Mouse (Mus musculus) left cerebral cortex, adult 2 months (tissue): ENCODE results near the gene Ankrd13a. TPM values are rescaled to one million over a fixed set of nuclear protein-coding genes. Genes with fewer than 3 reads are reported as not detected.

Source experiments
- DNase-seq, 2 experiments: peaks; one replicate each; pipeline ENCODE4 v3.0.0; 2021 to 2022; ENCODE audit warnings: low spot score in 2 of 2, mixed read lengths in 1 of 2; ENCODE audit errors: extremely low spot score in 1 of 2
- H3K27ac ChIP-seq: fragments of 200-600 bp; 2 replicates; pipeline ENCODE4 v1.8.1; 2022
- H3K4me3 ChIP-seq: fragments of 200-600 bp; 2 replicates; pipeline ENCODE4 v1.8.1; 2022
- CTCF ChIP-seq: fragments of 200-600 bp; IDR thresholded peaks from 2 replicates; pipeline ENCODE4 v1.8.1; 2022; ENCODE audit warnings: antibody characterized with exemption, mild to moderate bottlenecking, moderate library complexity
- intact Hi-C: fragments of 180-260 bp; cut with DNase I; formaldehyde crosslinking; loops from one replicate; pipeline ENCODE4 v1.15.1; 2025
- total RNA-seq, 2 experiments: library from RNA; stranded (reverse); gene quantifications; 2 replicates each; pipeline ENCODE4 v1.2.3; 2021

Ankrd13a gene
- total RNA-seq, 2 experiments from 2014 or later: 31.0 to 38.8 TPM

DNA sequence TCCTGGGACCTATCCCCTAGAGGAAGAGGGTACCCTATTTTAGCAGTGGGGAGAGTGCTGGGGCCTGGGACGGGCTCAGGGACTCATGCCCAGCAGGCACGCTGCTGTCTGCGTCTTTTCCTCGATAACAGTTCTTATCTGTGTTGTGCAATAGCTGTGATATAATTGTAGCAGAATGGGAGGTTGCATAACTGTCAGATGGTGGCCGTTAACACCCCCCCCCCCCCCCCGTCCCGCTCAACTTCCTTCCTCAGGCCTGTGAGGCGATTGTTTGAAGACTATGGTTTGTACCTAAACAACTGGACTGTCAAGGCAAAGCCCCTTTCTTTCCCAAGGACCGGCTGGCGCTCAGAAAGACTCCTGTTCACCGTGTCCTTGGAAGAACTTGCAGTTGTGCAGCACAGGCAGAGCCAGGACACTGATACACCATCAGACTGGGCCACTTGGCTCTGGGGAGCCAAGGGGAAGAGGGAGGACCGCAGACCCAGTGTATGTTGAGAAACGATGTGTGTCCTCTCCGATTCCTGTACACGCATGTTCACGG lies 10.2 kb downstream of the Ankrd13a start:
- intact Hi-C loops: no loop called here
- TF ChIP-seq CTCF: no peak
- Histone ChIP-seq H3K27ac (0 out of 2 replicates have a peak overlapping the region, but pooled peaks have one; percentile 38), H3K4me3 (no peak overlapping the region)
- DNase-seq: no peak

DNA sequence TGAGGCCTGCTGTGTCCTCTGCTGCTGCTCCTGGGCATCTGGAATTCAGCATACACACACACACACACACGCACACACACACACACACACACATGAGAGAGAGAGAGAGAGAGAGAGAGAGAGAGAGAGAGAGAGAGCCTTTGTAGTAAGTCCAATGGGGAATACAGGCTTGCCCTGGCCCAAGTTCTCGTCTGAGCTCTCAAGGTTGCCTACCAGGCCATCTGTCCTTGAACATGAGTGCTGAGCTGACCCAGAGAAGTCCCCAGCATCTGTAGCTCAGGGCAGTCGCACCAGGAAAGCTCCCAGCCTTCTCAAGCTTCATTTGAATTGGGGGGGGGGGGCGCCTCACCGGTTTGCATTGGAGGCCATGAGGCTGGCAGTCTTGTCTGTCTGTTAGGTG lies 10.7 kb downstream of the Ankrd13a start:
- intact Hi-C loops: no loop called here
- no peak overlapping the region; the same call in 1 of the 2 replicates for H3K27ac ChIP-seq
- H3K4me3 ChIP-seq: no peak overlapping the region
- TF ChIP-seq CTCF: no peak
- no peak for DNase-seq

DNA sequence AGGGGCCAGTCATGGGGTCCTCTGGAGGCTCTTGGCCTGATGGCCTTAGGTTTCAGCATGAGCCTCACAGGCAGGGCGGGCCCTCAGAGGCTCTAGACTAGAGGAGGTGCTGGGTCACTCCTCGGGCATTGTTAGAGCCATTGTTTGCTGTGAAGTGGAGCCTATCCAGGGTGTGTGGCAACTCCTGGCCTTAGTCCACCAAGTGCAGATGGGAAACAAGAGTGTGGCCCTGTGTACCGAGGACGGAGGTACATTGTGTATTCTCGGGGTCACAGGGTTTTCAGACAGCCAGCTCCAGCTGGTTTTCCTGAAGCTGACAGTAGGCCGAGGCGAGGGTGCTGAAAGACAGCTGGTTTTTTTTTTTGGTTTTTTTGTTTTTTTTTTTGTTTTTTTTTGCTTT lies 18.8 kb downstream of the Ankrd13a start:
- intact Hi-C loops: no loop called here
- no peak overlapping the region for H3K4me3 ChIP-seq
- H3K27ac ChIP-seq: peak overlapping the region; percentile 47
- no peak for TF ChIP-seq CTCF
- DNase-seq: no peak

DNA sequence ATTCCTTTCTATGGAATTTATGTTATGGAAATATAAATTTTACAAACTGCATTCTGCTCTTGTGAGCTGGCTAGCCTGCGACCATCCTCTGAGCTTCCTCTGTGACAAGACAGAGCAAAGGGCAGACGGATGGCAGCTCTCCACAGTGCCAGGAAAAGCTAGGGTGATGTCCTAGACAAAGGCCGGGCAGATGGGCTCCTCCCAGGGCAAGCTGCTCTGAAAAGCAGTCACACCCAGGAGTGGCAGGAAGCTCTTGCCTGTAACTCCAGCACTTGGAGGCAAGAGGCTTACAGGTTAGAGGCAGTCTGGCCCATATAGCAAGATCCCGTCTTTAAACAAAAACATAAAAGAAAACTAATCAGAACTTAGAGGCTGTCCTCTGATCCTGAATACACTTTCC lies 20.1 kb downstream of the Ankrd13a start:
- peak overlapping the region; percentile 28; the same call in 1 of the 2 replicates for H3K27ac ChIP-seq
- DNase-seq: no peak
- intact Hi-C loops: no loop called here
- no peak overlapping the region for H3K4me3 ChIP-seq
- no peak for TF ChIP-seq CTCF

DNA sequence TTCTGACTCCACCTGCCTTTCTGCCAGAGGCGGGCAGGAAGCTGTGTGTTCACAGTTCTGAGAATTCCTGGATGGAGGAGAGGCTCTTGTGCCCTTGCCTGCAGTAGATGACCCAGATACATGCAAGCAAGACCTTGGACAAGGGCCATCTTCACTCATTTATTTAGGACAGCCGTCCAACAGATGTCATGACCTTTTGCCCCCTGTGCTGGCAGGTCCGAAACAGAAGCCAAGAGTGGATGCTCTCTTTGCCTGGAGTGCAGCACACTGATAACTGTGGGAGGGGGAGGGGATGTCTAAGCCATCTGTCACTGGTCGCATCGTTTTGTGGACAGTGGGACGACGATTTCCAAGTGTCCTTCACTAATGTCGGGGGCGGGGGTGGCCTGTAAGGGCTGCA lies 20.8 kb downstream of the Ankrd13a start:
- intact Hi-C loops: no loop called here
- no peak overlapping the region for H3K4me3 ChIP-seq
- no peak for TF ChIP-seq CTCF
- DNase-seq: no peak
- H3K27ac ChIP-seq: no peak overlapping the region; the same call in 1 of the 2 replicates

DNA sequence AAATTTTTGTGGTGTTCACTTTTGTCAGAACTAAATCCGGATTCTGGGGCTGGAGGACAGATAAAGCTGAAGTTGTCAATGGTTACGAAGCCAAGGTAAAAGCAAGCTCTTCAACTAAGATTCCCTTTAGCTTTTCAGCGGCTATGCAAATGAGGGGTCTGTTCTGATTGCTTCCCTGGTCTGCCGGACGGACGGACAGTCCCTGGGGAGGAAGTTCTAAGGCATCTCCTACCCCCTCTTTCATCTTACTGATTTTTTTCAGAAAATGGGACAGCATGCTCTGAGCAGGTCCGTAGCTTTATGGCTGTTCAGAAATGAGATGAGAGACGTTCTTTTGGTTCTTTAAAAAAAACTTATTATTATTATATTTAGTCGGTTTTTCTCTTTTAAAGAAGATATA lies 21.2 kb downstream of the Ankrd13a start:
- TF ChIP-seq CTCF: no peak
- intact Hi-C loops: no loop called here
- Histone ChIP-seq H3K4me3 (no peak overlapping the region), H3K27ac (no peak overlapping the region)
- no peak for DNase-seq

DNA sequence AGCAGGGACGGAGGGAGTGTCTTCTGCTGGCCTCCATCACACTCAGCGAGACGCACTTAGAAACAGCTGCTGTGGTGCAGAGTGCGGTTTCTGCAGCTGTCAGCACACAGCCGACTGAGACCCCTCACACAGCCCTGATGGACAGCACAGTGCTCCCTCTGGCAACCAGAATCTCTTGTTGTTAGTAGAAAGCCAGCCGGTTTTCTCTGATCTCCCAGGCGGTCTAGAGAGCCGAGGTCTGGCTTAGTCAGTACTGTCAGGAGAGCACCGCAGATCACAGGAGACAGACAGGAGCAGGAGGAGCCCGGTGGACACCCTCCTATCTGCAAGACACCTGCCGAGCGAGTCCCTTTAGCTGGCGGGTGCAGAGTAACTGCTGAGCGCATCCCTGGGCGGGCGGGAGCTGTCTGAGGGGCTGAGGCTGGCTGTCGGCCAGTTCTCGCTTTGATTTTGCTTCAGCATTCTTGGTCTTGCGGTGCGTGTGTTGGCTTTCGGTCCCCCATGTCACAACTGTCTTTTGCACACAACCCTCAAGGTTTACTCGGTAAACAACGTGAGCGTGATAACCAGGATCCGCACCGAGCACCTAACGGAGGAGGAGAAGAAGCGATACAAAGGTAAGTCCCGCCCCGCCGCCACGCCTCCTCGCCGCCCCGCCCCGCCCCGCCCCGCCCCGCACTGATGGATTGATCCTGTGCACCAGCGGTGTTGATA lies 22.0 kb downstream of the Ankrd13a start:
- Histone ChIP-seq H3K4me3 (peak overlapping the region; percentile 39), H3K27ac (peak overlapping the region; percentile 36; the same call in 1 of the 2 replicates)
- intact Hi-C loops: no loop called here
- TF ChIP-seq CTCF: no peak
- DNase-seq: peak in 1 of 2 experiments; percentile 28

DNA sequence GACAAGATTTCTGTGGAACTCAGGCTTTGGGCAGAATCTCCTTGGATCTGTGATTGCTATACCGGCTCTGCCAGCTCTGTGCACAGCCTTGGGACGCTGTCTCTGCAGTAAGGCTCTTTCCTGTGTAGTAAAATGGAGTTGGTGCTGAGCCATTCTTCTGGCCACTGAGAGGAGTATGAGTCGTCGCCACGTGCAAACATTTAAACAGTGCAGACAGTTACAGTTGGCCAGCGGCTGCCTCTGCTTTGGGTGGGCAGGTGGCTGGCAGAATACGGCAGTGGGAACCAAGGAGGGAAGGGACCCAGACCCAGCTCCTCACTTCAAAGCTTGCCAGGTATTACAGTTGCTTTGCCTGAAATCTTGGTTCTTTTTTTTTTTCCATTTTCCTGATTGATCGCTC lies 22.8 kb downstream of the Ankrd13a start:
- Histone ChIP-seq H3K27ac (no peak overlapping the region), H3K4me3 (no peak overlapping the region)
- TF ChIP-seq CTCF: no peak
- intact Hi-C loops: no loop called here
- no peak for DNase-seq

DNA sequence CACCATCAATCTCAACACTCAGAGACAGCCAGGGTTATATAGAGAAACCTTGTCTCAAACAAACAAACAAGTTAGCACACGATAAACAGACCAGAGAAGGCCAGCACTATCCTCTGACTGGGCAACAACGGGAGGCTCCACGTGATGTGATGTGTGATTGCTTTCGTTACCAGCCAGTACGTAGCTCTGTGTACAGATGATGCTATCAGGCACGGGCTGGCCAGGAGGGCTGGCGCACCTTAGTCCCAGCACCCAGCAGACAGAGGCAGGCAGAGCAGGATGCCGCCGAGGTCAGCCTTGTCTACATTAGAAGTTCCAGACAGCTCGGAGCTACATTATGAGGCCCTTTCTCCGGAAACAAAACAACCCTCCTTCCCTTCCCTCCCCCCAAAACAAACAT lies 25.4 kb downstream of the Ankrd13a start:
- H3K4me3 ChIP-seq: no peak overlapping the region
- intact Hi-C loops: no loop called here
- DNase-seq: no peak
- H3K27ac ChIP-seq: no peak overlapping the region
- no peak for TF ChIP-seq CTCF

DNA sequence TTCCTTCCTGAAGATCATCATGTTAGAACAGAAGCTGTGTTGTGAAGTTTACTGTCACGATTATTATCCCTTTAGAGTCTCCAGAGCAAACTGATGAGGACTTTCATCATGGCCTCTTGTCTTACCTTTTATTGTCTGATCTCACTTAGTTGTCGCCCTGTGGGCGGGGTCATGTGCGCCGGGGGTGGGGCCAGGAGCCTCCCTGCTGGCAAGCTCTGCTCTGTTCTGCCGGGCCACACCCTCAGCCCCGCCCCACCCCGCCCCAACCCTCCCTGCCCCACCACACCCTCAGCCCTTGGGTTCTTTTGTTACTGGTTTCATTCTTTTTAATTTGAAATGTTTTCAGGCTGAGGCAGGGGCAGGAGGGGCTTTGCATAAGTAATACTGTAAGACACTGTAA lies 26.6 kb downstream of the Ankrd13a start:
- H3K4me3 ChIP-seq: no peak overlapping the region
- TF ChIP-seq CTCF: no peak
- no peak for DNase-seq
- intact Hi-C loops: no loop called here
- H3K27ac ChIP-seq: no peak overlapping the region

DNA sequence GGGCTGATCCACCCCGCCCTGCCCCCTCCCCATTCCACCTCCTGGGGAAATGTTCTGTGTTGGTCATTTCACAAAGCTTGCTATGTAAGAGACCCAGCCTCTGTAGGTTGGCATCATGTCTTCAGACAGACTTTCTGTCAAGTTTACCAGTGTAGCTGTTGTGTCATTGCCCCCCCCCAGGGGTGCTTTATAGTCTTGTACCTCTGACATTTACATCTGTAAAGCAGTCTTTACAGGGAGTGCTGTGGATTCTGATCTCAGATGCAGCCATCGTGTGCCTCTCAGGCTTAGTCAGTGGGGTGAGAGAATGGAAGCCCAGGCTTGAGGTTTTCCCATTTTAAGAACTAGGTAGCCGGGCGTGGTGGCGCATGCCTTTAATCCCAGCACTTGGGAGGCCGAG lies 27.4 kb downstream of the Ankrd13a start:
- no peak overlapping the region for H3K4me3 ChIP-seq
- H3K27ac ChIP-seq: no peak overlapping the region
- intact Hi-C loops: no loop called here
- no peak for DNase-seq
- no peak for TF ChIP-seq CTCF

DNA sequence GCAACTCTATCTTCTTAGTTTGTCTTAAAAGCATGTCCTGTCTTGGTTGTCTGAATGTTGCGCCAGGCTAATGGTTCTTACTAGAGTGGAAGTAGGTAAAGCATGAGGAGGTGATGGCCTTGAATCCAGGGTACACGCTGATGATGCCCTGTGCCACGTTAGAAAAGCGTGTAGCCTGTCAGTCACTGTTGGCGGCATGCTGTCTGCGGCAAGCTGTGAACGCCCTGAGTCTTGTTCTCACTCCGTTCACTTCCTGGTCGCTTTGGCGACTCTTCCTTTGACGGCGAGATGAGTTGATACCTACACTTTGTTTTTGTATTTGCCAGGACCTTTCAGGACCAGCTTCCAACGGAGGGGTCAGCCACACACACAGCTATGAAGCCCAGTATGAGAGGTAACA lies 28.8 kb downstream of the Ankrd13a start:
- intact Hi-C loops: no loop called here
- no peak for DNase-seq
- no peak for TF ChIP-seq CTCF

DNA sequence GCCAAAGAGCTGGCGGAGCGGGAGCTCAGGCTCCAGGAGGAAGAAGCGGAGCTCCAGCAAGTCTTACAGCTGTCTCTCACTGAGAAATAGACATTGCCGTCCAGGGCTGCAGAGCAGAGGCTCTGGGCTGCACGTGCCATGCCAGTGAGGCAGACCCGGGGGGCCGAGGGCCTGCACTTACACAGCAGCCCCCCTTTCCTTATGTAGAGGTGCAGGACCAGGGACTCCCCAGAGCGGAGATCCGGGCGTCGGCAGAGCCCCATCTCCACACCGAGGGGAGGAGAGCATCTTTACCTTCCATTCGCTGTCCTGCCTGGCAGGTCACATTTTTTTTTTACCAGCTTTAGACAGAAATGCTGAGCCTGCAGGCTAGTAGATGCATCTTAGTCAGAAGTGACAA lies 29.9 kb downstream of the Ankrd13a start:
- TF ChIP-seq CTCF: no peak
- Histone ChIP-seq H3K4me3 (no peak overlapping the region), H3K27ac (peak overlapping the region; percentile 54)
- no peak for DNase-seq
- intact Hi-C loops: loop anchor here (2.0 kb wide), 1 partner anchor 30 kb away; the partner anchor contains the start of genes Ankrd13a and Git2

More for the DNA sequence above, 28.8 kb downstream of the Ankrd13a start:
- H3K27ac ChIP-seq: no peak overlapping the region
- no peak overlapping the region for H3K4me3 ChIP-seq
